Mouse (Mus musculus) thymus, adult 2 months (tissue): ENCODE data around the gene Ankrd11.

ENCODE experiments used
- CTCF ChIP-seq: fragments of 200-500 bp; IDR thresholded peaks from 2 replicates; pipeline ENCODE4 v1.5.1; 2012; ENCODE audit warnings: mild to moderate bottlenecking, control low read depth, low read length, moderate library complexity, borderline replicate concordance; ENCODE audit not compliant: control insufficient read depth, poor library complexity, insufficient read depth; ENCODE audit errors: extremely low read depth
- POLR2A ChIP-seq: fragments of 200-500 bp; IDR thresholded peaks from 2 replicates; pipeline ENCODE4 v1.6.1; 2012; ENCODE audit warnings: mild to moderate bottlenecking, low read length, control low read depth, moderate library complexity; ENCODE audit not compliant: control insufficient read depth, poor library complexity, insufficient read depth; ENCODE audit errors: extremely low read depth

GRCm38 (mm10) chr8:122902581-122902980 lies 139.5 kb downstream of the Ankrd11 start:
- TF ChIP-seq CTCF (no peak), POLR2A (no peak)
